Mouse (Mus musculus): ENCODE measurements around the gene Mlst8. TPM values are rescaled to one million over a fixed set of nuclear protein-coding genes. Genes with fewer than 3 reads are reported as not detected.

Gene Mlst8
- polyA plus RNA-seq, 1 experiment = 33.7 TPM

GRCm38 (mm10) chr17:24453372-24453771 is 25.5 kb downstream of the Mlst8 start:
- Histone ChIP-seq H3K27me3 (ENCODE audit: control insufficient read depth, insufficient read depth, low read length) (no peaks in the 10 kb centered on the region), H3K36me3 (ENCODE audit: control insufficient read depth, insufficient read depth, low read length) (peaks cover 25% of the 10 kb centered on the region), H3K4me3 (ENCODE audit: low read depth, low read length) (no peak overlapping the region), H3K4me1 (ENCODE audit: control insufficient read depth, insufficient read depth, insufficient read length, low read length) (0 out of 2 replicates have a peak, but pooled peaks cover 2% of the 10 kb centered on the region), H3K27ac (ENCODE audit: insufficient read depth, low read depth, low read length) (no peak overlapping the region)
- TF ChIP-seq CTCF (IDR thresholded peaks at IDR 0.05; ENCODE audit: extremely low read depth, insufficient read length, insufficient replicate concordance, low read depth, low read length) (no peak), POLR2A (IDR thresholded peaks at IDR 0.05; ENCODE audit: low read depth, low read length) (no peak)
- WGBS = 29% methylated on average over 2 of the region's 2 CpGs

DNA sequence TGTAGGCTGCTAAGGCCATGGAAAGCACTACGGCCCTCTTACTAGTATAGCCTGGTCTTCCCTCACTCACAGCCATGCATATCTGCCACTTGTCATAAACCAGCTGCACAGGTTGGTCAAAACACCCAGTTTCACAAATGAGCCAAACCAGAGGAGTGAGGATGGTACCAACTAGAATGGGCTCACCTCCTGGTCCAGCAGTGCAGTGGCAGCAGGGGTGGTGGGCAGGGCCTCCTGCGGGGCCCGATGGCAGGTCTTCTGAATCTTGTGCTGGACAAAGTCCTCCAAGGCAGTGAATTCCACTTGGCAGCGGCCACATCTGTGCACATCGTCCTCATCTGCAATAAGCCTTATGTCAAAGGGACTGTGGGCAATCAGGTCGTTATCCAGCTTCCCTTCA is 27.7 kb downstream of the Mlst8 start:
- 0 out of 2 replicates have a peak, but pooled peaks cover 2% of the 10 kb centered on the region for H3K4me1 ChIP-seq (ENCODE audit: control insufficient read depth, insufficient read depth, insufficient read length, low read length)
- H3K27ac ChIP-seq (ENCODE audit: insufficient read depth, low read depth, low read length) = no peak overlapping the region
- H3K4me3 ChIP-seq (ENCODE audit: low read depth, low read length) = no peak overlapping the region
- WGBS = 74% methylated on average over 6 of the region's 6 CpGs
- peaks cover 44% of the 10 kb centered on the region for H3K36me3 ChIP-seq (ENCODE audit: control insufficient read depth, insufficient read depth, low read length)
- no peaks in the 10 kb centered on the region for H3K27me3 ChIP-seq (ENCODE audit: control insufficient read depth, insufficient read depth, low read length)
- TF ChIP-seq POLR2A (IDR thresholded peaks at IDR 0.05; ENCODE audit: low read depth, low read length) (no peak), CTCF (IDR thresholded peaks at IDR 0.05; ENCODE audit: extremely low read depth, insufficient read length, insufficient replicate concordance, low read depth, low read length) (no peak)

GRCm38 (mm10) chr17:24449507-24449906 is 29.4 kb downstream of the Mlst8 start:
- Histone ChIP-seq H3K4me1 (ENCODE audit: control insufficient read depth, insufficient read depth, insufficient read length, low read length) (0 out of 2 replicates have a peak, but pooled peaks cover 2% of the 10 kb centered on the region), H3K27me3 (ENCODE audit: control insufficient read depth, insufficient read depth, low read length) (no peaks in the 10 kb centered on the region), H3K36me3 (ENCODE audit: control insufficient read depth, insufficient read depth, low read length) (peaks cover 61% of the 10 kb centered on the region), H3K27ac (ENCODE audit: insufficient read depth, low read depth, low read length) (no peak overlapping the region), H3K4me3 (ENCODE audit: low read depth, low read length) (no peak overlapping the region)
- TF ChIP-seq POLR2A (IDR thresholded peaks at IDR 0.05; ENCODE audit: low read depth, low read length) (no peak), CTCF (IDR thresholded peaks at IDR 0.05; ENCODE audit: extremely low read depth, insufficient read length, insufficient replicate concordance, low read depth, low read length) (no peak)
- 88% methylated on average over 6 of the region's 6 CpGs for WGBS

- Histone ChIP-seq H3K4me1 (ENCODE audit: control insufficient read depth, insufficient read depth, insufficient read length, low read length) (no peaks in the 10 kb centered on the region), H3K36me3 (ENCODE audit: control insufficient read depth, insufficient read depth, low read length) (peaks cover 70% of the 10 kb centered on the region), H3K27me3 (ENCODE audit: control insufficient read depth, insufficient read depth, low read length) (no peaks in the 10 kb centered on the region), H3K27ac (ENCODE audit: insufficient read depth, low read depth, low read length) (no peak overlapping the region), H3K4me3 (ENCODE audit: low read depth, low read length) (no peak overlapping the region)
- 90% methylated on average over 8 of the region's 8 CpGs for WGBS
- TF ChIP-seq CTCF (IDR thresholded peaks at IDR 0.05; ENCODE audit: extremely low read depth, insufficient read length, insufficient replicate concordance, low read depth, low read length) (no peak), POLR2A (IDR thresholded peaks at IDR 0.05; ENCODE audit: low read depth, low read length) (no peak)
These were observed 32.3 kb downstream of the Mlst8 start for GRCm38 (mm10) chr17:24446590-24446989.

DNA sequence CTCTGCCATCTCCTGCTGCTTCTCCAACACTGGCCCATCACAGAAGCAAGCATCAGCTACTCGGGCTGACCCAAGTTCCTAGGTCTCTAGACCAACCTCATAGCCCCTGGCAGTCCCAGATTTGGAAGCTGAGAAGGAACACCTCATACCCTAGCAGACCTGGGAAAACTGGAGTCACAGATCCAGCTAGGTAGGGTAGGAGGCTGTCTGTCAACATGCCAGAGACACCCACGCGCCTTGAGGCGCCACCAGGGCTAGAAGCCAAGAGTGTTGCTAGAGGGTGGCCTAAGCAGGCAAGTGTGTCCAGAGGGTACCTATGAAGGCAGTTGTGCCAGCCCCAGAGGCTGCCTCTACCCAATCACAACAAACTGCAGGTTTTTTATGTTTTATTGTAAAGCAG is 35.5 kb downstream of the Mlst8 start:
- no peak overlapping the region for H3K27ac ChIP-seq (ENCODE audit: insufficient read depth, low read depth, low read length)
- 79% methylated on average over 4 of the region's 4 CpGs for whole genome bisulfite sequencing
- H3K36me3 ChIP-seq (ENCODE audit: control insufficient read depth, insufficient read depth, low read length) = peaks cover 69% of the 10 kb centered on the region
- H3K4me1 ChIP-seq (ENCODE audit: control insufficient read depth, insufficient read depth, insufficient read length, low read length) = no peaks in the 10 kb centered on the region
- H3K27me3 ChIP-seq (ENCODE audit: control insufficient read depth, insufficient read depth, low read length) = no peaks in the 10 kb centered on the region
- TF ChIP-seq POLR2A (IDR thresholded peaks at IDR 0.05; ENCODE audit: low read depth, low read length) (no peak), CTCF (IDR thresholded peaks at IDR 0.05; ENCODE audit: extremely low read depth, insufficient read length, insufficient replicate concordance, low read depth, low read length) (no peak)
- H3K4me3 ChIP-seq (ENCODE audit: low read depth, low read length) = no peak overlapping the region

DNA sequence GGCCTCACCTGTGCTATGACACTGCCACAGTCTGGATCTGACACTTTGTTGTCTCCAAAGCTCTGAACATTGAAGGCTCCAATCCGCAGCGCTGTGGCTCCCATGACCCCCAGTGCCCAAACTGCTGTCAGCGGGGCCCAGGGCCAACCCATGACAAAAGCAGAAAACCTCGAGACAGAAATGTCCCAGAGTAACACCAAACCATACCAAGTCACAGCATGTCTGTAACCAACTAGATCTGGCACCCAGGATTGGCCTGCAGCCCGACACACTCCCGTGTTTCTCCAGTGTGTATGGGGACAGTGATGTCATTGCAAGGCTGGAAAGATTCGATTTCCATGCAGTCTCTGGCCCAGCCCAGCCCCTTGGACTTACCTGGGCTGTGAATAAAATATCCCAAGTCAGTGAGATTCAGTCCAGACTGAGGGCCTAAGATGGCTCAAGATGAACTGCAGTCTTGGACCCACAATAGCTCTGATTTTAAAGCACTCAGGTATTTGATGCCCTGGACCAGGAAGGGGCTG is 36.2 kb downstream of the Mlst8 start, which contains the start of gene Dnase1l2:
Gene Dnase1l2, minus strand, starts transcription at position 474 of the 524 bp plus-strand sequence.
- Histone ChIP-seq H3K4me1 (ENCODE audit: control insufficient read depth, insufficient read depth, insufficient read length, low read length) (no peaks in the 10 kb centered on the region), H3K27me3 (ENCODE audit: control insufficient read depth, insufficient read depth, low read length) (no peaks in the 10 kb centered on the region), H3K4me3 (ENCODE audit: low read depth, low read length) (no peak within 1 kb of the TSS), H3K27ac (ENCODE audit: insufficient read depth, low read depth, low read length) (no peak within 1 kb of the TSS), H3K36me3 (ENCODE audit: control insufficient read depth, insufficient read depth, low read length) (peaks cover 70% of the 10 kb centered on the region)
- TF ChIP-seq CTCF (IDR thresholded peaks at IDR 0.05; ENCODE audit: extremely low read depth, insufficient read length, insufficient replicate concordance, low read depth, low read length) (no peak), POLR2A (IDR thresholded peaks at IDR 0.05; ENCODE audit: low read depth, low read length) (no peak)
- WGBS = 67% methylated on average over 7 of the region's 7 CpGs

DNA sequence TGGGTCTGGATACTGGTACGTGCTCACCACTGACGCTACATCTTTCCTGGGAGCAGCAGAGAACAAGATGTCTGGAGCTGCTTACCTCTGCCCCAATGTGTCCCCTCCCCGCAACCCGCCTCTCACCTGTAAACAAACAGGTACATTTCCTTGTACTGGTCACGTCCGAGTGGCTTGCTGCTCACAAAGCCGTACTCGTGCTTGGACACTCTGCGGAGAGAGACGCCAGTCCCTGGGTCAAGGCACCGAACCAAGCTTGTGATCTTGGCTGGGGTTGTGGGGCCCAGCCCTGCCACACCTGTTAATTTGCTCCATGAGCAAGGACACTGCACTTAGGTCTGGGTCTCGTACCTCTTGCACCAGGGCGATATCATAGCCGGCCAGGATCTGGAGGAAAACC is 36.8 kb downstream of the Mlst8 start:
- TF ChIP-seq CTCF (IDR thresholded peaks at IDR 0.05; ENCODE audit: extremely low read depth, insufficient read length, insufficient replicate concordance, low read depth, low read length) = no peak
- no peak for TF ChIP-seq POLR2A (IDR thresholded peaks at IDR 0.05; ENCODE audit: low read depth, low read length)
- H3K36me3 ChIP-seq (ENCODE audit: control insufficient read depth, insufficient read depth, low read length) = peaks cover 69% of the 10 kb centered on the region
- H3K27ac ChIP-seq (ENCODE audit: insufficient read depth, low read depth, low read length) = no peak overlapping the region
- WGBS = 56% methylated on average over 14 of the region's 14 CpGs
- no peaks in the 10 kb centered on the region for H3K4me1 ChIP-seq (ENCODE audit: control insufficient read depth, insufficient read depth, insufficient read length, low read length)
- no peaks in the 10 kb centered on the region for H3K27me3 ChIP-seq (ENCODE audit: control insufficient read depth, insufficient read depth, low read length)
- H3K4me3 ChIP-seq (ENCODE audit: low read depth, low read length) = no peak overlapping the region
